Mouse (Mus musculus): ENCODE data around the gene Fbll1.

Fbll1 gene

GRCm38 (mm10) chr11:35782444-35782843, 16.2 kb downstream of the Fbll1 start:
- no peak for DNase-seq

- DNase-seq: no peak
Measured at GRCm38 (mm10) chr11:35780336-35780735, 18.3 kb downstream of the Fbll1 start.

GRCm38 (mm10) chr11:35776452-35776851, 22.2 kb downstream of the Fbll1 start:
- DNase-seq: no peak

GRCm38 (mm10) chr11:35775606-35776005, 23.1 kb downstream of the Fbll1 start:
- no peak for DNase-seq

- no peak for DNase-seq
Measured at GRCm38 (mm10) chr11:35770741-35771504, 27.8 kb downstream of the Fbll1 start.

- peak; percentile 79 for DNase-seq
Measured at GRCm38 (mm10) chr11:35769746-35770437, 28.8 kb downstream of the Fbll1 start.

- DNase-seq: peak; percentile 99
Measured at GRCm38 (mm10) chr11:35769188-35769745, 29.4 kb downstream of the Fbll1 start, which contains the start of gene Pank3. TSS of gene Pank3 (plus strand) at chr11:35769484.

- DNase-seq: no peak
Measured at GRCm38 (mm10) chr11:35766845-35767244, 31.8 kb downstream of the Fbll1 start.

GRCm38 (mm10) chr11:35760627-35761003, 38.1 kb downstream of the Fbll1 start:
- DNase-seq: no peak

GRCm38 (mm10) chr11:35760001-35760626, 38.6 kb downstream of the Fbll1 start:
- DNase-seq: no peak

- DNase-seq: no peak
Measured at GRCm38 (mm10) chr11:35756411-35757303, 42.0 kb downstream of the Fbll1 start.

- DNase-seq: no peak
Measured at GRCm38 (mm10) chr11:35755546-35755945, 43.1 kb downstream of the Fbll1 start.

GRCm38 (mm10) chr11:35754906-35755418, 43.7 kb downstream of the Fbll1 start:
- no peak for DNase-seq

GRCm38 (mm10) chr11:35750578-35750977, 48.1 kb downstream of the Fbll1 start:
- DNase-seq: no peak
